Mouse (Mus musculus): Measurements from ENCODE around the gene Krt42. TPM values are rescaled to one million over a fixed set of nuclear protein-coding genes. Genes with fewer than 3 reads are reported as not detected.

Krt42 gene
- polyA plus RNA-seq, 1 experiment, result not detected

DNA sequence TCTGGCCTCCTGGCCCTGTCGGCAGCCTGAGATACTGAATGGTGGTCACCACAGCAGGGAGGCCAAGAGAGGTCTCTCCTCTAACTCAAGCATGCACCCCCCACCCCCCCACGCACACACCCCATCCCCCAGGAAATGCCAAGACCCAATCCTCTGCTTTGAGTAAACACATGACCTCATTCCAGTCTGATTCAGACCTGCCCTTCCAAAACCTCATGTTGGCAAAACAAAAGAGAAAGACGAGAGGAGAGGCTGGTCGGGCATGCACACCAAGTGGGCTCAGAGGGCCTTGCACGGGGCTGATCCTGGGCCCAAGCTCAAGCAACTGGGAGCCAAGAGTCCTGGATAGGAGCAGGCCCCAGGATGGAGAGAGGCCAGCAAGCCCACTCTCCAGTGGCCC, 20.6 kb upstream of the Krt42 start:
- peak overlapping the region; percentile 53 for H3K4me2 ChIP-seq (ENCODE audit: low read depth)
- H3K79me2 ChIP-seq (ENCODE audit: control insufficient read depth, insufficient read depth), result no peaks in the 10 kb centered on the region
- H3K36me3 ChIP-seq (ENCODE audit: control insufficient read depth, insufficient read depth), result no peaks in the 10 kb centered on the region
- H3ac ChIP-seq (ENCODE audit: control insufficient read depth, insufficient read length), result no peak overlapping the region
- TF ChIP-seq TCF3 (IDR thresholded peaks at IDR 0.05; ENCODE audit: insufficient read length, low read depth), result no peak
- no peak for TF ChIP-seq USF1 (IDR thresholded peaks at IDR 0.05; ENCODE audit: low read depth)
- peak; percentile 23 for TF ChIP-seq POLR2A (IDR thresholded peaks at IDR 0.05; ENCODE audit: insufficient read length, low read depth)
- H3K27me3 ChIP-seq (ENCODE audit: control insufficient read depth, insufficient read depth, insufficient read length), result no peaks in the 10 kb centered on the region
- no peak overlapping the region for H3K4me3 ChIP-seq

DNA sequence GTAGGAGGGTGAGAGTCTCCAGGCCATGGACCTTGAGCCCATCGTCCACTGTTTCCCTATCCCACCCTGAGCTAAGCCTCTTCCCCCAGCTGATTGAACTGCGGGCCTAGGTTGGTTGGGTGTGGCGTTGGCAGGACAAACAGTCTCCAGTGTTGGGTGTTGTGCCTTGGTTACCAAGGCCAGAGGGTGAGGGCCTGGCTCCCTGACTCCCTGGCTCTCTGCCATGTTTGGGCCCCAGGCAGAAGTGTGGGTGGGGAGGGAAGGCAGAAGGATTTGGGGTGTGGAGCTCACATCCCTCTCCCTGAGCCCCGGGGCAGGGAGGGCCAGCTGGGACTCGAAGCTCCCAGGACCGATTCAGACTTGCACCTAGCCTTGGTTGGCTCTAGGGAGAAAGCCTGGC, 19.3 kb upstream of the Krt42 start:
- peak overlapping the region; percentile 30 for H3K4me2 ChIP-seq (ENCODE audit: low read depth)
- H3ac ChIP-seq (ENCODE audit: control insufficient read depth, insufficient read length), result no peak overlapping the region
- H3K79me2 ChIP-seq (ENCODE audit: control insufficient read depth, insufficient read depth), result no peaks in the 10 kb centered on the region
- no peaks in the 10 kb centered on the region for H3K36me3 ChIP-seq (ENCODE audit: control insufficient read depth, insufficient read depth)
- no peaks in the 10 kb centered on the region for H3K27me3 ChIP-seq (ENCODE audit: control insufficient read depth, insufficient read depth, insufficient read length)
- H3K4me3 ChIP-seq, result no peak overlapping the region
- TF ChIP-seq TCF12 (IDR thresholded peaks at IDR 0.05; ENCODE audit: insufficient read depth, poor library complexity, severe bottlenecking) (no peak), POLR2A (IDR thresholded peaks at IDR 0.05; ENCODE audit: insufficient read length, low read depth) (peak; percentile 36)

DNA sequence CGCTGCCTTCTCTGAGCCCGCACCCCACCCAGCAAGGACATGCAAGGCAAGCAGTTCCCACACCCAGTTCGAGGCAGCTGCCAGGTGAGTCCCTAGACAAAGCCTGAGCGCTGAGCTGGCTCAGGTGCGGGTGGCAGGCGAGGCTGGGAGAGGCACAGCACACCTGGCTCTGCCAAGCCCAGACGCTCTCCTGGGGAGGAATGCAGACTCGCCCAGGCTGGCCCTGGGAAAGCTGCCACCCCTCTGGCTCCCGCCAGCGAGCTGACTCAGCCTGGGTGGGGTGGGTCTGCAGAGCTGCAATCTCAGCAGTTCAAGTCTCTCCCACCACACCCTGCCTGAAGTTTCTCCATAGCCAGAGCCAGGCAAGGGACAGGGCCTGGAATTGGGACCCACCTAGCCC, 17.4 kb upstream of the Krt42 start:
- H3K4me3 ChIP-seq, result no peak overlapping the region
- no peaks in the 10 kb centered on the region for H3K36me3 ChIP-seq (ENCODE audit: control insufficient read depth, insufficient read depth)
- no peaks in the 10 kb centered on the region for H3K27me3 ChIP-seq (ENCODE audit: control insufficient read depth, insufficient read depth, insufficient read length)
- H3K4me2 ChIP-seq (ENCODE audit: low read depth), result no peak overlapping the region
- H3K79me2 ChIP-seq (ENCODE audit: control insufficient read depth, insufficient read depth), result no peaks in the 10 kb centered on the region
- no peak overlapping the region for H3ac ChIP-seq (ENCODE audit: control insufficient read depth, insufficient read length)
- TF ChIP-seq E2F4 (IDR thresholded peaks at IDR 0.05; ENCODE audit: insufficient read depth) (no peak), MYOG (IDR thresholded peaks at IDR 0.05; ENCODE audit: control insufficient read depth in 1 of 3, insufficient read depth in 1 of 3, insufficient read length in 2 of 3, low read depth in 2 of 3) (peak in 1 of 3 experiments; percentile 83), TCF12 (IDR thresholded peaks at IDR 0.05; ENCODE audit: insufficient read depth, poor library complexity, severe bottlenecking) (no peak), MYOD1 (IDR thresholded peaks at IDR 0.05; ENCODE audit: control insufficient read depth in 1 of 3, insufficient read length in 2 of 3, low read depth in 2 of 3) (peak in 2 of 3 experiments; percentile 44 to 85), POLR2AphosphoS2 (IDR thresholded peaks at IDR 0.05; ENCODE audit: insufficient read length, low read depth) (no peak), POLR2A (IDR thresholded peaks at IDR 0.05; ENCODE audit: insufficient read length, low read depth) (no peak), REST (IDR thresholded peaks at IDR 0.05; ENCODE audit: insufficient read depth, insufficient read length) (no peak), SRF (IDR thresholded peaks at IDR 0.05; ENCODE audit: control insufficient read depth, insufficient read length, low read depth) (no peak), USF1 (IDR thresholded peaks at IDR 0.05; ENCODE audit: low read depth) (no peak), CEBPB (IDR thresholded peaks at IDR 0.05; ENCODE audit: insufficient read depth, poor library complexity, severe bottlenecking) (no peak), MAX (IDR thresholded peaks at IDR 0.05; ENCODE audit: low read depth) (no peak), TCF3 (IDR thresholded peaks at IDR 0.05; ENCODE audit: insufficient read length, low read depth) (peak; percentile 25)

DNA sequence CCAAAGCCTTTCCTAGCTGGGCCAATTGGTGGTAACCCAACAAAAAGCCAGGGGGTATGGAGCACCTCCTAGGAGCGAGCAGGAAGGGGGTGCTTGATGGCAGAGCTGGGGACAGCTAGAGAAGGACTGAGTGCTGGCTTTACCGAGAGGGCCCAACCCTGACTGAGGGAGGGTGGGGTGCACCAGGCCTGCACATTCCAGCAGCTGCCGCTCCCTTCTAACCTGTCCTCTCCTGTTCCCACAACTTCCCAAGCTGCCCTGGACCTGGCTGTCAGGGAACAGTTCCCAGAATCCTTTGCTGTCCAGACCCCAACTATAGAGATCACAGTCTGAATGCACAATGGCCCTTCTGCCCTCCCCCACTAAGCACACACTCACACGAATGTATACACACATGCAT, 15.3 kb upstream of the Krt42 start:
- Histone ChIP-seq H3K79me2 (ENCODE audit: control insufficient read depth, insufficient read depth) (no peaks in the 10 kb centered on the region), H3K4me2 (ENCODE audit: low read depth) (no peak overlapping the region), H3ac (ENCODE audit: control insufficient read depth, insufficient read length) (no peak overlapping the region), H3K4me3 (no peak overlapping the region), H3K27me3 (ENCODE audit: control insufficient read depth, insufficient read depth, insufficient read length) (no peaks in the 10 kb centered on the region), H3K36me3 (ENCODE audit: control insufficient read depth, insufficient read depth) (no peaks in the 10 kb centered on the region)
- TF ChIP-seq USF1 (IDR thresholded peaks at IDR 0.05; ENCODE audit: low read depth), result no peak
- no peak for TF ChIP-seq POLR2A (IDR thresholded peaks at IDR 0.05; ENCODE audit: insufficient read length, low read depth)
- no peak for TF ChIP-seq MAX (IDR thresholded peaks at IDR 0.05; ENCODE audit: low read depth)
- TF ChIP-seq SRF (IDR thresholded peaks at IDR 0.05; ENCODE audit: control insufficient read depth, insufficient read length, low read depth), result no peak
- TF ChIP-seq MYOG (IDR thresholded peaks at IDR 0.05; ENCODE audit: control insufficient read depth in 1 of 3, insufficient read depth in 1 of 3, insufficient read length in 2 of 3, low read depth in 2 of 3), result no peak

DNA sequence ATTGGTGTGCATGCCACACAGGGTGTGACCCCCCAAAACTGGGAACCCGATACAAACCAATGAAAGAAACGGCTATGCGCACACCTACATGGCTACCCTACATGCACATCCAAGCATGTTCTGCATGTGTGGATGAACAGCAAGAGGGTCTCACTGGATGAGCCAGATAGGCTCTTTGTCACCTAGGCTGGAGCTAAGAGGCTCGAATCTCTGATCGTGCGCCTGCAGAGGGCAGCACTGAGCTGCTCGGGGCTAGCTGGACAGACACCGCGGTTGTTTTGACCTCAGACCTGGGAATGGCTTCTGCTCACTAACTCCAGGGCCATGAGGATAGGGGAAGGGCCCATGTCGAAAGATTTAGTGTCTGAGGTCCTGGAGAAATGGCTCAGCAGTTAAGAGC, 12.9 kb upstream of the Krt42 start:
- Histone ChIP-seq H3K79me2 (ENCODE audit: control insufficient read depth, insufficient read depth) (no peaks in the 10 kb centered on the region), H3K4me3 (no peak overlapping the region), H3K4me2 (ENCODE audit: low read depth) (no peak overlapping the region), H3K36me3 (ENCODE audit: control insufficient read depth, insufficient read depth) (no peaks in the 10 kb centered on the region), H3ac (ENCODE audit: control insufficient read depth, insufficient read length) (no peak overlapping the region), H3K27me3 (ENCODE audit: control insufficient read depth, insufficient read depth, insufficient read length) (no peaks in the 10 kb centered on the region)
- no peak for TF ChIP-seq SRF (IDR thresholded peaks at IDR 0.05; ENCODE audit: control insufficient read depth, insufficient read length, low read depth)

Data from myocyte (in vitro differentiated cells).